Mouse (Mus musculus) neural tube, embryonic 11.5 days (tissue): ENCODE results near the gene Nrip1. TPM values are rescaled to one million over a fixed set of nuclear protein-coding genes. Genes with fewer than 3 reads are reported as not detected.

ENCODE experiments used
- ATAC-seq: fragments of 200-750 bp; cut with Nextera tagmentation; 2 replicates; pipeline ENCODE4 v1.8.0; 2017; ENCODE audit warnings: moderate number of reproducible peaks, mild to moderate bottlenecking, moderate TSS enrichment, moderate library complexity; ENCODE audit not compliant: insufficient read depth, low FRiP score, low TSS enrichment
- DNase-seq: peaks from one replicate; pipeline ENCODE4 v3.0.0-alpha.2; 2015; ENCODE audit warnings: low spot score
- H3K27ac ChIP-seq: fragments of 300-500 bp; sonication (generic); 2 replicates; pipeline ENCODE4 v1.5.1; 2014; ENCODE audit warnings: low read depth, mild to moderate bottlenecking, low read length
- H3K27me3 ChIP-seq: fragments of 300-500 bp; sonication (generic); 2 replicates; pipeline ENCODE4 v1.6.1; 2014; ENCODE audit warnings: mild to moderate bottlenecking, low read length, mixed read lengths; ENCODE audit not compliant: control insufficient read depth, insufficient read depth
- H3K36me3 ChIP-seq: fragments of 300-500 bp; sonication (generic); 2 replicates; pipeline ENCODE4 v1.6.1; 2014; ENCODE audit warnings: mild to moderate bottlenecking, low read length, moderate library complexity, mixed read lengths; ENCODE audit not compliant: control insufficient read depth, insufficient read depth
- H3K4me1 ChIP-seq: fragments of 300-500 bp; sonication (generic); 2 replicates; pipeline ENCODE4 v1.6.1; 2014; ENCODE audit warnings: low read length, mixed read lengths; ENCODE audit not compliant: control insufficient read depth, insufficient read depth
- H3K4me2 ChIP-seq: fragments of 300-500 bp; sonication (generic); 2 replicates; pipeline ENCODE4 v1.6.1; 2014; ENCODE audit warnings: low read depth, mild to moderate bottlenecking, moderate library complexity
- H3K4me3 ChIP-seq: fragments of 300-500 bp; sonication (generic); 2 replicates; pipeline ENCODE4 v1.5.1; 2014; ENCODE audit warnings: low read depth, low read length
- H3K9ac ChIP-seq: fragments of 300-500 bp; sonication (generic); 2 replicates; pipeline ENCODE4 v1.6.1; 2014; ENCODE audit warnings: mild to moderate bottlenecking, low read length
- H3K9me3 ChIP-seq: fragments of 300-500 bp; sonication (generic); 2 replicates; pipeline ENCODE4 v1.6.1; 2016; ENCODE audit warnings: low read length; ENCODE audit not compliant: control insufficient read depth
- WGBS: fragments of 180-500 bp; shearing (Covaris S2); extraction: QIAGEN DNeasy Blood & Tissue Kit; methylation state at CpG from one replicate; pipeline ENCODE4 v1.1.7; 2014; 5-methylcytosine and 5-hydroxymethylcytosine counted together
- polyA plus RNA-seq: library from polyadenylated mRNA; unstranded; fragments of >200 nt; fragmentation: Nextera tagmentation; extraction: Ambion mirVana; gene quantifications from 2 replicates; pipeline ENCODE4 v1.2.1, GENCODE M21; 2014

Gene Nrip1
- polyA plus RNA-seq, 1 experiment from 2014 or later: 40.2 TPM

- DNase-seq (no peak), ATAC-seq (no peak)
- Histone ChIP-seq H3K4me2 (no peak overlapping the region), H3K9ac (no peak overlapping the region), H3K27ac (no peak overlapping the region), H3K9me3 (no peaks in the 10 kb centered on the region), H3K27me3 (no peaks in the 10 kb centered on the region), H3K4me1 (no peaks in the 10 kb centered on the region), H3K36me3 (no peaks in the 10 kb centered on the region), H3K4me3 (no peak overlapping the region)
- WGBS: 86% methylated on average over 15 of the region's 15 CpGs
Observed at GRCm38 (mm10) chr16:76294550-76294949, 79.1 kb downstream of the Nrip1 start.

DNA sequence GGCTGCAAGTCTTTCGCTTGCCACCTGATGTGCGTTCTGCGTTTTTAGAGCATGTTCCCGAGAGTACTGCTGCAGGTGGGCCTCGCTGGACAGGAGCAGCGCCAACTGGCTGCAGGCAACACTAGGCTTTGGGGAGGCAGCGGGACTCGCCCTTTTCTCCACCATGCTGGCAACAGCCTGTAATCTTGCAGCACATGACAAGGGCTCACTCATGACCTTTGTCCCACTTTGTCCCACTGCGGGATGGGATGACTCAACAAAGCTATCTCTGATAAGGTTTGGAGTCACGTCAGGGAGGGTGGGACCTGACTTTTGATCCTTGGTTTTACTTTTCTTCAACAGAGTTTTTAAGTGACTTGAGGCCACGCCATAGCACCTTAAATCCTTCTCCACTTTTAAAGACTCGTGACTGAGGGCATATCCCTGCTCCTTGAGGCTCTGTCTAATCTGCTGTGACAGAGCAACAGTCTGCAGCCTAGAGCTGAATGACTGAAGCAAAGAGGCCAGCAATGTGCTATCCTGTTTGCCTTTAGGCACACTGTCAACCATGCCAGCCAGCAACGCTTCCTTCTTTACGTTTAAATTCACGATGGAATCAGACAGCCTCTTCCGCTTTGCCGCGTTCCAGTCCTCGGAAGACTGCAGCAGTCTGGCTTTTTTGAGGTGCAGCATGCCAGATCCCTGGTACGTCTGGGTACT, 79.7 kb downstream of the Nrip1 start:
- H3K4me3 ChIP-seq: no peak overlapping the region
- no peaks in the 10 kb centered on the region for H3K9me3 ChIP-seq
- H3K4me1 ChIP-seq: no peaks in the 10 kb centered on the region
- no peak overlapping the region for H3K4me2 ChIP-seq
- H3K27ac ChIP-seq: no peak overlapping the region
- H3K9ac ChIP-seq: no peak overlapping the region
- WGBS: 92% methylated on average over 20 of the region's 20 CpGs
- H3K36me3 ChIP-seq: no peaks in the 10 kb centered on the region
- no peaks in the 10 kb centered on the region for H3K27me3 ChIP-seq
- no peak for ATAC-seq
- DNase-seq: no peak

DNA sequence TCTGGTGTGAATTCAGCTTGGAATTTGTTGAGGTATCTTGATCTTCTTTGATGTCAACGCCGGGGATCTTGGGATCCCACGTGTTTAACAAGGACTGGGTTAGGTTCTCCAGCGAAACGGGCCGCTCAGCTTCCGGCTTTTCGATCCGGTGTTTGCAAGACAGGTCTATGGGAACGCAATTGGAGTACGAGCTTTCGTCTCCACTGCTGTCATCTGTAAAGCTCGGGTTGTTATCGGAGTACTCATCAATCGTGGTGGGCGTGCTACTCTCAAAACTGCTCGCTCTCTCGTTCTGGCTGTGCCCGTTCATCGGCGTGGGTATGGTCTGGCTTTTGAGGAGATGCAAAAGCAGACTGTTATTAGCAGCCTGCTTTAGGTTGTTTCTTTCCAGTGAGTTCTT, 80.5 kb downstream of the Nrip1 start:
- no peak overlapping the region for H3K27ac ChIP-seq
- 97% methylated on average over 21 of the region's 21 CpGs for WGBS
- H3K9me3 ChIP-seq: no peaks in the 10 kb centered on the region
- no peak overlapping the region for H3K4me2 ChIP-seq
- H3K4me3 ChIP-seq: no peak overlapping the region
- H3K9ac ChIP-seq: no peak overlapping the region
- no peaks in the 10 kb centered on the region for H3K27me3 ChIP-seq
- no peaks in the 10 kb centered on the region for H3K36me3 ChIP-seq
- DNase-seq: no peak
- no peaks in the 10 kb centered on the region for H3K4me1 ChIP-seq
- no peak for ATAC-seq

- H3K27ac ChIP-seq: no peak overlapping the region
- H3K4me1 ChIP-seq: no peaks in the 10 kb centered on the region
- 89% methylated on average over 15 of the region's 15 CpGs for WGBS
- H3K9ac ChIP-seq: no peak overlapping the region
- ATAC-seq (no peak), DNase-seq (no peak)
- H3K4me2 ChIP-seq: no peak overlapping the region
- no peaks in the 10 kb centered on the region for H3K27me3 ChIP-seq
- no peaks in the 10 kb centered on the region for H3K36me3 ChIP-seq
- H3K9me3 ChIP-seq: no peaks in the 10 kb centered on the region
- no peak overlapping the region for H3K4me3 ChIP-seq
Observed at GRCm38 (mm10) chr16:76292656-76293055, 81.0 kb downstream of the Nrip1 start.

- H3K27me3 ChIP-seq: no peaks in the 10 kb centered on the region
- H3K4me3 ChIP-seq: no peak overlapping the region
- ATAC-seq: no peak
- no peak overlapping the region for H3K27ac ChIP-seq
- no peak overlapping the region for H3K9ac ChIP-seq
- 91% methylated on average over 14 of the region's 14 CpGs for WGBS
- DNase-seq: no peak
- no peaks in the 10 kb centered on the region for H3K36me3 ChIP-seq
- H3K4me1 ChIP-seq: no peaks in the 10 kb centered on the region
- H3K9me3 ChIP-seq: no peaks in the 10 kb centered on the region
- no peak overlapping the region for H3K4me2 ChIP-seq
Observed at GRCm38 (mm10) chr16:76291366-76291765, 82.3 kb downstream of the Nrip1 start.

- DNase-seq (no peak), ATAC-seq (no peak)
- Histone ChIP-seq H3K36me3 (no peaks in the 10 kb centered on the region), H3K9ac (no peak overlapping the region), H3K9me3 (no peaks in the 10 kb centered on the region), H3K4me2 (no peak overlapping the region), H3K4me3 (no peak overlapping the region), H3K27me3 (no peaks in the 10 kb centered on the region), H3K27ac (no peak overlapping the region), H3K4me1 (no peaks in the 10 kb centered on the region)
- WGBS: 89% methylated on average over 2 of the region's 2 CpGs
Observed at GRCm38 (mm10) chr16:76289495-76289894, 84.1 kb downstream of the Nrip1 start.

DNA sequence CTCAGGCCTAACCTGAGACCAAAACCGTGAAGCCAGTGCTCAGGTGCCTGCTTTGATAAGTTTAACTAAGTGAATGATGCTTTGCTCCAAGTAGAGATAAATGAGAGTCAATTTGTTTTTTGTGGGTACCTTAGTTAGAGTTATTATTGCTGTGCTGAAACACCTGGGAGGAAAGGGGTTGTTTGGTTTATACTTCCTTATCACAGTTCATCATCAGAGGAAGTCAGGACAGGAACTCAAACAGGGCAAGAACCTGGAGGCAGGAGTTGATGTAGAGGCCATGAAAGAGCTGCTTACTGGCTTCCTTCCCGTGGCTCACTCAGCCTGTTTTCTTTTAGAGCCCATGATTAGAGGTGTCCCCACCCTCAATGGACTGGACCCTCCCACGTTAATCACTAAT, 89.8 kb downstream of the Nrip1 start:
- no peaks in the 10 kb centered on the region for H3K27me3 ChIP-seq
- WGBS: 64% methylated on average over 3 of the region's 3 CpGs

DNA sequence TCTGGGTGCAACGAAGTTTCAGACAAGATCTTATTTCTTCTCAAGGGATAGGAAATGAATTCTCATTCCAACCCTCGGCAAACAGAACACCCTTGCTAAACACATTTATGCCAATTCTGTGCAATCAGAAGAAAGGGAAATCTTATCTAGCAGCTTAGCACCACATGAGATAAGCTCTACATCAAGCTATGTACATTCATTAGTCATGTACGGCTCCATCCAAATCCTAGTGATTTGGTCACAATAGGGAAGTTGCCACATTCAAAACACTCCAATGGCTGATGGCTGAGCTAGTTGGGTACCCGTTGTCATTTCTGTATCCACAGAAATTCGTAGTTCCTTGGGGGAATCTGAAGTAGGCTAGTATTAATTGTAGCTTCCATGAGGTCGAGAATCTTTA, 91.8 kb downstream of the Nrip1 start:
- H3K4me3 ChIP-seq: no peak overlapping the region
- 90% methylated on average over 6 of the region's 6 CpGs for WGBS
- ATAC-seq (no peak), DNase-seq (no peak)
- H3K27me3 ChIP-seq: no peaks in the 10 kb centered on the region
- H3K9me3 ChIP-seq: no peaks in the 10 kb centered on the region
- no peaks in the 10 kb centered on the region for H3K36me3 ChIP-seq
- no peaks in the 10 kb centered on the region for H3K4me1 ChIP-seq
- no peak overlapping the region for H3K9ac ChIP-seq
- no peak overlapping the region for H3K27ac ChIP-seq
- H3K4me2 ChIP-seq: no peak overlapping the region

More for the DNA sequence above, 89.8 kb downstream of the Nrip1 start:
- Histone ChIP-seq H3K4me3 (no peak overlapping the region), H3K27ac (no peak overlapping the region), H3K36me3 (no peaks in the 10 kb centered on the region), H3K9ac (no peak overlapping the region), H3K4me2 (no peak overlapping the region), H3K4me1 (no peaks in the 10 kb centered on the region), H3K9me3 (no peaks in the 10 kb centered on the region)
- no peak for DNase-seq
- no peak for ATAC-seq

DNA sequence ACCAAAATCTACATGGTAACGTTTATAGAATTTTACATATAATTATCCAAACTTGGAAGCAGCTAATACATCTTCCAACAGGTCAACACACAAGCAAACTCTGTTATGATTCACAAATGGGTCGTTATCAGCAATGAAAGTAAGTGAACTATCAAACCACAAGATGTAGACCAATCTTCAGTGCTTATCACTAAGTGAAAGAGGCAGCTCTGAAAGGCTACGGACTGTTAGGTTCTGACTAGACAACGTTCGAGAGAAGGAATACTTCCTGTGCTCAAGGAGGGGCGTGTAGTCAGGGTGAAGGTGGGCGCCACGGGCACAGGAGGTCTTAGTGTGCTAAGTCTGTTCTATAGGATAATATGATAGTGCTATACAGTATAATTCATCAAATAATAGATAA, 93.3 kb downstream of the Nrip1 start:
- Histone ChIP-seq H3K4me2 (no peak overlapping the region), H3K9me3 (no peaks in the 10 kb centered on the region), H3K4me1 (no peaks in the 10 kb centered on the region), H3K27me3 (no peaks in the 10 kb centered on the region), H3K27ac (no peak overlapping the region), H3K9ac (no peak overlapping the region), H3K36me3 (no peaks in the 10 kb centered on the region), H3K4me3 (no peak overlapping the region)
- DNase-seq (no peak), ATAC-seq (no peak)
- WGBS: 92% methylated on average over 8 of the region's 8 CpGs
